Mouse (Mus musculus): ENCODE results near the gene Cldn14. TPM values are rescaled to one million over a fixed set of nuclear protein-coding genes. Genes with fewer than 3 reads are reported as not detected.
A peak's percentile ranks its signal among the peaks of the same experiment; 100 is the strongest.

Cldn14 gene
- polyA plus RNA-seq, 1 experiment from 2014 or later, result 0.31 TPM

DNA sequence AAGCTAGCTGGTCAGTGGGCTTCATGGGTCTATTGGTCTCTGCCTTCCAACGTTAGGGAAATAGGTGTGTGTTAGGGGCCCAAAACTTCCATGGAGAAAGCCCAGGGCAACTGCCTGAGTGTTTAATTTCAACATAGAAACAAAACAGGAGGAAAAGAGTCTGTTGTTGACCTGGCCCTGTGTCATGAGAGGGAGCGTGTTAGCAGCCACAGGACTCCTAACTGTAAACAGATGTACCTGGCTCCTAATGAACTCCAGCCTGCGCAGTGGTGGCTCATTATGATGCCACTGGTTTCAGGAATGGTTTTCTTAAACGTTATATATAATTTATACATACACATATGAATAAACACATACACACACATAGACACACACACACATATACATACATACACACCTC is 68.7 kb downstream of the Cldn14 start:
- Histone ChIP-seq H3K4me1 (replicated peaks) (0 out of 2 replicates have a peak, but pooled peaks cover 7% of the 10 kb centered on the region), H3K36me3 (no peaks in the 10 kb centered on the region), H3K27ac (replicated peaks) (no peak overlapping the region), H3K4me3 (no peak overlapping the region), H3K27me3 (peaks cover 29% of the 10 kb centered on the region), H3K9ac (no peak overlapping the region), H3K9me3 (no peaks in the 10 kb centered on the region), H3K4me2 (no peak overlapping the region)
- 81% methylated on average over 4 of the region's 4 CpGs for WGBS
- no peak for ATAC-seq (ENCODE audit: low read depth)

DNA sequence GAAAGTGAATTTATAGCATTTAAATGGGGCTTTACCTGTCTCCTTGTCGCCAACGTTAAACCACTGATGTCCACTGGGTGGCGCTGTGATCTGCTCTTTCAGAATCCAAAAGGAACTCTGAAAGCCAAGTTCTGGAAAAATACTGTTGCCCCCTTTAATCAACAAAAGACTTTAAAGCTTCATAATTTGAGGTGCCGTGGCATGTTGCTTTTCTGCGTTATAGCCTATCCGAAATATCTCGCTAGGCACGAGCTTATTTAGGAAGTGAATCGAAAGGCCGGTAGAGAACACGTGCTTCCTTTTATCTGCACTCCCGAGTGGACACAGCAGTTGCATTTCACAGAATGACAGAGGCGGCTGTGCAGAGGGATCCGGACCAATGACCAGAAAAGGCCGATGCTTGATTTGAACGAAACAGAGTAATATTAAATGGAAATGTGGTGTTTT is 70.2 kb downstream of the Cldn14 start:
- Histone ChIP-seq H3K27me3 (peaks cover 40% of the 10 kb centered on the region), H3K4me2 (peak overlapping the region; percentile 52), H3K4me1 (replicated peaks) (peaks cover 7% of the 10 kb centered on the region; the same call in 1 of the 2 replicates), H3K27ac (replicated peaks) (no peak overlapping the region), H3K9me3 (no peaks in the 10 kb centered on the region), H3K36me3 (no peaks in the 10 kb centered on the region), H3K9ac (no peak overlapping the region), H3K4me3 (peak overlapping the region; percentile 27)
- ATAC-seq (ENCODE audit: low read depth), result no peak
- WGBS, result 16% methylated on average over 16 of the region's 16 CpGs

DNA sequence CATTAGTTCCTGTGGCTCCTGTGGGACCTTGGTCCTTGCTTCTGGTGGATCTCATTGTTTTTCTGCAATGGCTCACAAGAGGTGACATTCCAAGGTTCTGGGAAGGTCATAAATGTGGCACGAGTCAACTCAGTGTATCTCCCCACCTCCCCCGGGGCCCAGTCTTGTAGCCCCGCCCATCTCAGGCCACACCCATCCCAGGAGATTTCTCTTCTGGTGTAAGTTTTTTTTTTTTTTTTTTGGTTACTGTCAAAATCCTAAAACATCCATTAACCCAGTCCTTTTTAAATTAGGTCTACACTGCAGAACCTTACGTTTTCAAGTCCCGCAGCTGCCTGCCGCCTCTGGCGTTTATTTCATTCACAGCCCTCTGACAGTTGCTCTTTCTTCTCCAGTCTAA is 73.6 kb downstream of the Cldn14 start:
- H3K4me2 ChIP-seq, result no peak overlapping the region
- no peak for ATAC-seq (ENCODE audit: low read depth)
- no peak overlapping the region for H3K27ac ChIP-seq (replicated peaks)
- H3K9me3 ChIP-seq, result no peaks in the 10 kb centered on the region
- no peak overlapping the region for H3K4me3 ChIP-seq
- WGBS, result 19% methylated on average over 7 of the region's 7 CpGs
- no peak overlapping the region for H3K9ac ChIP-seq
- peaks cover 4% of the 10 kb centered on the region; the same call in 1 of the 2 replicates for H3K4me1 ChIP-seq (replicated peaks)
- no peaks in the 10 kb centered on the region for H3K36me3 ChIP-seq
- H3K27me3 ChIP-seq, result peaks cover 40% of the 10 kb centered on the region

DNA sequence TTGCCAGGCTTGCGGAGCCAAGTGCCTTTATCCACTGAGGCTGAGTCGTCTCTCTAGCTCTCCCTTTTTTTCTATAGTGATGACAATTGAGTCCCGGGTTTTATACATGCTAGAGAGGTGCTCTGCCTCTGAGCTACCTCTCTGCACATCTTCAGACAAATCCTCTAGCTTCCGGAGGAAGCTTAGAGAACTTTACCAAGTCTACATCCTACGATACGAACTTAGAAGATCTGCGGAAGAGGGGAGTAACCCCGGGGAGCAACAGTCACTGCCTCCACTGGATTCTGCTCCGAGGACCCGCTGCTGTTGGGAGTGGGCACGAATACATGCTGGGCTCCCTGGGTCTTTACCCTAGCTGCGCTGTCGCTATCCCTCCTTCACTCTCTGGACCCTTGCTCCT is 74.0 kb downstream of the Cldn14 start:
- Histone ChIP-seq H3K9me3 (no peaks in the 10 kb centered on the region), H3K36me3 (no peaks in the 10 kb centered on the region), H3K27ac (replicated peaks) (no peak overlapping the region), H3K9ac (no peak overlapping the region), H3K27me3 (peaks cover 40% of the 10 kb centered on the region), H3K4me1 (replicated peaks) (peaks cover 4% of the 10 kb centered on the region; the same call in 1 of the 2 replicates), H3K4me3 (no peak overlapping the region), H3K4me2 (no peak overlapping the region)
- ATAC-seq (ENCODE audit: low read depth), result no peak
- 17% methylated on average over 13 of the region's 13 CpGs for WGBS

DNA sequence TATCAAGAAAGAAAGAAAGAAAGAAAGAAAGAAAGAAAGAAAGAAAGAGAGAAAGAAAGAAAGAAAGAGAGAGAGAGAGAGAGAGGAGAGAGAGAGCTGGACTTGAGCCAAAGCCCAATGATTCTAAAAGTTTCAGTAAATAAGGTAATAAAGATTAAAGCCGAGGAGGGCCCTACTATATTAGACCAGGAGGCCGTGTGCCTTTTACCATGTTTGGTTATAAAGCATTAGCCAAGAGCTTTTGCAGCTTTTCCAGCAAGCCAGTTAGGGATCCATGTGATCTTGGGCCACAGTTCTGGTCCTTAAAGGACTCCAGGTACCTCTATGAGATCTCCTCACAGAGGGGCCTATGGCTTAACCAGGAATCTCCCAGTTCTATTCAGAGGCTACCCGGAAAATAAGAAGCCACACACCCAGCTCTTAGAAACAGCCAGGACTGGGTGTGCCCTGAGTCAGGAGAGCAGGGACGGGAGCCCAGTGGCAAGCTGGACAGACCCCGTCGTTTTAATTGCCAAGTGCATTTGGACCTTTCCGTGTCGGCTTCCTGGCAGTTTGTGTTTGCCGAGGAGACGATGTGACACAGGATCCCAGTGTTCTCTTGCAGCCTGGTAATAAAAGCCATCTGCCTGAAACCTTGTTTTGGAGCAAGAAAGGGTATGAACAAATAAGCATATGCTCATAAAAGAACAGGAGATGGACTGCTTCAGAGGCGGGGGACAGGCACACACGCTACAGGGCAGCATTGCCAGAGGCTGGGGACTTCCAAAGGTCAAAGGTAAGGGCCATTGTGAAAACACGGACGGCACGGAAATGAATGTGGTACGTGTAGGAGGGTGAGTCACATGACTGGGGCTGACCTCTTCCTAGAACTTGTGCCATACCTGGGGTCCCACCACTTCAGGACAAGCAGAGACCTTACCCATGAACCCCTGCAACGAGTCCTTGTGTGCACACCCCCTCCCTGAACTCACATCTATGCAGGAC is 76.2 kb downstream of the Cldn14 start:
- H3K9ac ChIP-seq, result no peak overlapping the region
- 56% methylated on average over 17 of the region's 17 CpGs for WGBS
- H3K27ac ChIP-seq (replicated peaks), result no peak overlapping the region
- H3K9me3 ChIP-seq, result no peaks in the 10 kb centered on the region
- no peak overlapping the region for H3K4me3 ChIP-seq
- H3K4me2 ChIP-seq, result no peak overlapping the region
- H3K36me3 ChIP-seq, result no peaks in the 10 kb centered on the region
- no peak for ATAC-seq (ENCODE audit: low read depth)
- H3K4me1 ChIP-seq (replicated peaks), result no peaks in the 10 kb centered on the region; the same call in 1 of the 2 replicates
- peaks cover 36% of the 10 kb centered on the region for H3K27me3 ChIP-seq

DNA sequence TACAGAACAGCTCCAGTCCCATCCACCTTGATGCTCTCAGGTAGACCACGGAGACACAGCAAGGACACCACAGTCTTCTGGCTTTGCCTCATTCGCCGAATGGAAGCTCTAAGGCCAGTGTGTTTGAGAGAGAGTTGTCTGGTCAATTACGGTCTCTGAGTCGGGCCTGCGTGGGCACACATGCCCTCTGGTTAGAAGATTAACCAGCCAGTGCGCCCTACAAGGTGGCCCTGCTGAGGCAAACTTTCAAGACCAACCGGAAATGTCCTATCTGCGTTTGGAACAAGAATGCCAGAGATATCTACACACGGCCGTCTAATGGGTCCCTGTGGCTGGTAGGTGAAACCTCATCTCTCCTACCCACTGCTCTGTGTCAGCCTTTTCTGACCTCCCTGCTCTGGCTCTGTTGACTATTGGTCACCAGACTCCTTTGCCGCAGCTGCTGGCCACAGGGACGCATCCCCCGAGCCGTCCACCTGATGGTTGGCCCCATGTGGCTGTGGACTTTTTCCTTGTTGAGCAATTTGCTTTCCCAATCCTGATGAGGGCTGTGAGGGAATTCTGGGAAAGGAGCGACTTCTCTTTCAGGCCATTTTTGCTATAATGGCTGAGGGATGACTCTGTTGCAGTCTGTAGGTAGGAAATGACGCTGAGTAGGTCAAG is 79.1 kb downstream of the Cldn14 start:
- Histone ChIP-seq H3K27me3 (peaks cover 6% of the 10 kb centered on the region), H3K4me2 (no peak overlapping the region), H3K9ac (no peak overlapping the region), H3K27ac (replicated peaks) (no peak overlapping the region), H3K4me3 (no peak overlapping the region), H3K4me1 (replicated peaks) (no peaks in the 10 kb centered on the region), H3K9me3 (no peaks in the 10 kb centered on the region), H3K36me3 (no peaks in the 10 kb centered on the region)
- 92% methylated on average over 17 of the region's 17 CpGs for WGBS
- ATAC-seq (ENCODE audit: low read depth), result no peak

DNA sequence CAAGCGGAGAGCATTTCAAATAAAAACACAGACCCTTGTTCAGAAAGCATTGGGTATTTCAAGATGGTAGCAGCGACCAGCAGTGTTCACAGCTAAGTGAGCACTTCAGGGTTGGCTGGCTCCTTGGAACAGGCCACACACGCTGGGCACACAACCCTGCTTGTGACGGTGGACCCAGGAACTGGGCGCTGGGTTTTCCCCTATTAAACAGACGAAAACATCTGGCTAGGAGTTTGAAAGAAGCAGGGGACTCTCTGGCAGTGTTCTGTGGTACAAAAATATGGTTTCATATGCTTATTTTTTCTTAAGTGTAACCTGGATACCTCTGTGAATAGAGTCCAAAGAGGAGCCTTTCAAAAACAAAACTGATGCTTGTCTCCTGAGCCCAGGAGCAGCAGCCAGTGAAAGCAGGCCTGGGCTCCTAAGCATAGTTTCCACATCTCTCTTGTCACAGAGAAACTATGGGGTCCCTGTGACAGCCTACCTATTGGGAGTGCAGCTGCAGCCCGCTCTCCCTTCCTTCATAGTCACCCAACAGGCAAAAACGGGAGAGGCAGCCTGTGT is 82.9 kb downstream of the Cldn14 start:
- Histone ChIP-seq H3K27me3 (no peaks in the 10 kb centered on the region), H3K27ac (replicated peaks) (no peak overlapping the region), H3K4me1 (replicated peaks) (no peaks in the 10 kb centered on the region), H3K36me3 (no peaks in the 10 kb centered on the region), H3K4me2 (no peak overlapping the region), H3K4me3 (no peak overlapping the region), H3K9ac (no peak overlapping the region), H3K9me3 (no peaks in the 10 kb centered on the region)
- ATAC-seq (ENCODE audit: low read depth), result no peak
- WGBS, result 79% methylated on average over 8 of the region's 8 CpGs

DNA sequence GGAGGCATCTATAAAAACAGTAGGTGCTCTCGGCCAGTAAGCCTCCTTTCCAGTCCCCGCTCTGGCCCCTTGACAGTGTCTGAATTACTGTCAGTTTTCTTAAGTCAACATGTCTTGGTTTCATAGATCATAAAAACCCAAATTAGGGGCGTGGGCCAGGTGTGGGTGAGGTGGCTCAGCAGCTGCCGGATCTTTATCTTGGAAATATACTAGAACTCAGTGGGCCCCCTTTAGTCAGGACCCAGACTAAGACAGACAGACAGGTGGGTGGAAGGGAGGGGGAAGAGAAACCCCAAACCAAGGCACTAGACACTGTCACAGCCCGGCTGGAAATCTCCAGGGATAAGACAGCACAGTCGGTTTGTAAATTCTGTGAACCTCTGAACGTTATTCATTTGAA is 84.8 kb downstream of the Cldn14 start:
- WGBS, result 71% methylated on average over 7 of the region's 7 CpGs
- no peaks in the 10 kb centered on the region for H3K36me3 ChIP-seq
- no peak overlapping the region for H3K4me2 ChIP-seq
- H3K27ac ChIP-seq (replicated peaks), result no peak overlapping the region
- H3K9ac ChIP-seq, result no peak overlapping the region
- no peaks in the 10 kb centered on the region for H3K27me3 ChIP-seq
- peaks cover 4% of the 10 kb centered on the region; the same call in 1 of the 2 replicates for H3K4me1 ChIP-seq (replicated peaks)
- no peak overlapping the region for H3K4me3 ChIP-seq
- ATAC-seq (ENCODE audit: low read depth), result no peak
- no peaks in the 10 kb centered on the region for H3K9me3 ChIP-seq

DNA sequence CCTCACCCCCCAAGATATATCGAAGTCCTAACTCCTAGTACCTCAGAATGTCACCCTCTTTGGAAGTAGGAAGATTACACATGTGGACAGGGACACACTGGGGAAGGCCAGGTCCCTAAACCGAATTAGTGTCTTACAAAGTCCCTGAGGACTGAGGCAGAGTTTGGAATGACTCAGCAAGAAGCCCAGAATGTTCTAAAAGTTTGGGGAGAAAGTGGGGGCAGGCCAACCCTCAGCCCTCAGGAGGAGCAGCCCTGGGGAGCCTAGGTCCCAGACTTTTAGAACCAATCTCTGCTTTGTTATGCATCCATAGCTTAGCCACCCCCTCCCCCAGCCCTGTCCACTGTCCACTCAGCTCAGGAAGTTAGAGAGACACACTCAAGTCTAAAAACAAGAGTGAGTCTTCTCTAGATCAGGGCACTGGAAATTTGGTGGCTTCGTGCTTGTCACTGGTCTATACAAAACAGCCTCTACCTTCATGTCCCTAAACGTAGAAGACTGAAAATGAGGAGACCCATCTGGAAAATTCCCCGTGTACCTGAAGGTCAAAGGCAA is 85.7 kb downstream of the Cldn14 start:
- Histone ChIP-seq H3K4me1 (replicated peaks) (peaks cover 8% of the 10 kb centered on the region; the same call in 1 of the 2 replicates), H3K36me3 (no peaks in the 10 kb centered on the region), H3K9me3 (no peaks in the 10 kb centered on the region), H3K4me2 (no peak overlapping the region), H3K4me3 (no peak overlapping the region), H3K9ac (no peak overlapping the region), H3K27me3 (no peaks in the 10 kb centered on the region), H3K27ac (replicated peaks) (no peak overlapping the region)
- no peak for ATAC-seq (ENCODE audit: low read depth)
- 80% methylated on average over 5 of the region's 5 CpGs for WGBS

DNA sequence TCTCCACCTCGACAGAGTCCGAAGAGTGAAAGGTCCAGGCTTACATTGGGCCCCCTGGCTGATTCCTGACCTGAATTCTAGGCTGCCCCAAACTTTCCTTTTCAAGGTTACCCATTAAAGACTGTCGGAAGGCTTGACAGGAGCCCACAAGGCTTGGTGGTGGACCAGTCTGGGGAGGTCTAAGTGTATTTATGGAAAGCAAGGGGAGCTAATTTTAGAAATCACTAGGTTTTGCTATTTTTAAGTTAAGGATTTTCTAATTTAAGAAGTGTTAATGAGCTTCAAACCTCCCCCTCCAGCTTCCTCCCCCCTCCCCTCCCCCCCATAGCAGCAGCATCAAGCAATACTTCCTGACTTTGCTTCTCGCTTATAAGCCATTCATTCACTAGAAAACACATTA is 88.0 kb downstream of the Cldn14 start:
- no peak for ATAC-seq (ENCODE audit: low read depth)
- Histone ChIP-seq H3K4me1 (replicated peaks) (peaks cover 8% of the 10 kb centered on the region; the same call in 1 of the 2 replicates), H3K36me3 (no peaks in the 10 kb centered on the region), H3K4me2 (no peak overlapping the region), H3K9me3 (no peaks in the 10 kb centered on the region), H3K9ac (no peak overlapping the region), H3K4me3 (no peak overlapping the region), H3K27ac (replicated peaks) (no peak overlapping the region), H3K27me3 (no peaks in the 10 kb centered on the region)
- WGBS, result 80% methylated on average over 4 of the region's 4 CpGs

DNA sequence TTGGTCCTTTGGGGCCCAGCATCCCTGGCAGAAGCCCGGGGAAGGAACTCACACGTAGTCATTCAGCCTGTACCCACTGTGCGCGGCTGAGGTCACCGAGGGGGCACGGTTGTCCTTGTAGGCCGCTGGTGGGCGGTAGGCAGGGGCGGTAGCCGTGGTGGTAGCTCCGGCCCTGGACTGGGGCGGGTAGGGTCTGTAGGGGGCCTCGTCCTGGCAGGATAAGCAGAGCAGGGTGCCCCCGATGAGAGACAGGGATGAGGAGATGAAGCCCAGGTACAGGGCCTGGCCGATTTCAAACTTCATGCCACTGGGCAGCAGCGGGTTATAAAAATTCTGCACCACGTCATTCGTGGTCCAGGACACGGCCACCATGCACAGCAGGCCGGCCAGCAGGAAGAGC is 89.4 kb downstream of the Cldn14 start:
- 68% methylated on average over 20 of the region's 20 CpGs for WGBS
- ATAC-seq (ENCODE audit: low read depth), result peak; percentile 38; the same call in 1 of the 2 replicates
- Histone ChIP-seq H3K4me1 (replicated peaks) (peaks cover 8% of the 10 kb centered on the region; the same call in 1 of the 2 replicates), H3K4me3 (no peak overlapping the region), H3K27ac (replicated peaks) (no peak overlapping the region), H3K27me3 (no peaks in the 10 kb centered on the region), H3K36me3 (no peaks in the 10 kb centered on the region), H3K4me2 (no peak overlapping the region), H3K9me3 (no peaks in the 10 kb centered on the region), H3K9ac (no peak overlapping the region)

DNA sequence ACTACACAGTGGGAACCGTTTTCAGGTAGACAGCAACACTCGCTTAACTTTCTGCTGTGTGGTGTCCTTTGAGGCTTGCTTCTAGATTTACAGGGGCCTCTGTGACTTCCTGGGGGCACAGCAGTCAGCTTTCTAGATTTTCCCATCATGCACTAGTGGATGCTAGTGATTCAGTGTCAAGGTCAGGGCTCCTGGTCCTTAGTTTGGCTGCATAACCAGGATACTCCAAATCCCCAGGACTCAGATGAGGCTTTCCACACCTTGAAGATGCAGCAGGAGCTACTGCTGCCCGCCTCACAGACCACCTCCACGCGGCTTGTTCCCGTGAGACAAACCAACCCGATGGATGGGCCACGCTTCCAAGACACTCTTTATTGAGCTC is 90.0 kb downstream of the Cldn14 start:
- no peaks in the 10 kb centered on the region for H3K9me3 ChIP-seq
- H3K9ac ChIP-seq, result 0 out of 2 replicates have a peak overlapping the region, but pooled peaks have one; percentile 12
- ATAC-seq (ENCODE audit: low read depth), result no peak
- no peak overlapping the region for H3K27ac ChIP-seq (replicated peaks)
- H3K27me3 ChIP-seq, result no peaks in the 10 kb centered on the region
- 62% methylated on average over 8 of the region's 8 CpGs for WGBS
- H3K4me1 ChIP-seq (replicated peaks), result peaks cover 8% of the 10 kb centered on the region; the same call in 1 of the 2 replicates
- peak overlapping the region; percentile 45 for H3K4me2 ChIP-seq
- no peak overlapping the region for H3K4me3 ChIP-seq
- H3K36me3 ChIP-seq, result no peaks in the 10 kb centered on the region

Data from neural tube, embryonic 13.5 days (tissue).